In the genomic region with DNA sequence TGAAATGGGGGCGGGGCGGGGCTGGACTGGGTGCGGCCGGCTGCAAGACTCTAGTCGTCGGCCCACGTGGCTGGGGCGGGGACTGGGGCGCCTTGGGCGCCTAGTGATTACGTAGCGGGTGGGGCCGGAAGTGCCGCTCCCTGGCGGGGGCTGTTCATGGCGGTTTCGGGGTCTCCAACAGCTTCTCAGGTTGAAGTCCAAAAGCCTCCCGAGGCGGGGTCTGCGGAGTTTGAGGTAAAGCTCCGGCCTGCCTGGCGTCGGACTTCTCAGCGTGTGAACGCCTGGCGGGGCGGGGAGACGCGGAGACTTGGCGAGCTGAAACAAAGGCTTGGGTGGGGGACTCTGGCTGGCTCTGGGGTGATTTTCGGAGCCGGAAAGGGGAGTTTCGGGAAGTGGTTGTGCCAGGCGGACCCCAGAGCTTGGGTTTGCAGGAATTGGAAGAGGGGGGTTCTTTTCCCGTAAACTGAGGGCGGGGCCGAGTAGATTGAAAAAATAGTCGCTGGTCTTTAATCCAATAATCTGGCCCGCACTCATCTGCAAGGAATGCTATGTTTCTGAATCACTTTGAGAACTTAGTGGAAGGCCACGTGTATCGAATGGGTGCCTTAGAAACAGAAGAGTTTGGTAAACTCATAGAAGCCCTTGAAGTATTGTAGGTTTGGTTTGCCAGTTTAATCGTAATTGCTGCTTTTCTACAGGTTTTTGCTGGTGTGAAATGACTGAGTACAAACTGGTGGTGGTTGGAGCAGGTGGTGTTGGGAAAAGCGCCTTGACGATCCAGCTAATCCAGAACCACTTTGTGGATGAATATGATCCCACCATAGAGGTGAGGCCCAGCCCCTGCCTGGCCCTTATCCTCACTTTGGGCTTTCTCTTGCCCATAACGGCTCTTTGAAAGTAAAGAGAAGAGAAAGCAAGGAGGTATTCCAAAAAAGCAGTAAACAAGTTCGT, we compare ENCODE assay signal across 8 mouse cellular contexts. TPM values are rescaled to one million over a fixed set of nuclear protein-coding genes. Genes with fewer than 3 reads are reported as not detected.
DNase-seq lines count a peak whose midpoint lies in the region; ATAC-seq and TF ChIP-seq lines count a peak whose summit lies in the region.

A gene (plus strand): TSS at position 79 of the 951 bp plus-strand sequence.

- H3K4me3 ChIP-seq in G1E (ENCODE audit: low read depth, low read length), result peak within 1 kb of the TSS; percentile 77
- peak within 1 kb of the TSS; percentile 78 for H3K4me3 ChIP-seq in forebrain, postnatal 0 days (ENCODE audit: low read depth, low read length)
- peak within 1 kb of the TSS; percentile 66 for H3K4me3 ChIP-seq in lung, embryonic 15.5 days

- no peak for TF ChIP-seq CTCF in G1E (IDR thresholded peaks at IDR 0.05; ENCODE audit: low read depth, low read length)
- no peak for TF ChIP-seq CTCF in forebrain, postnatal 0 days (IDR thresholded peaks at IDR 0.05; ENCODE audit: low read depth)

- no peaks in the 10 kb centered on the region for H3K9me3 ChIP-seq in G1E (replicated peaks)
- no peaks in the 10 kb centered on the region for H3K9me3 ChIP-seq in forebrain, postnatal 0 days (ENCODE audit: low read length)
- no peaks in the 10 kb centered on the region for H3K9me3 ChIP-seq in lung, embryonic 15.5 days

- peak; percentile 83 for DNase-seq in G1E (ENCODE audit: low spot score)
- DNase-seq in cerebellum, adult 18-20 months, result peak; percentile 83 to 86
- peak; percentile 97 for DNase-seq in forebrain, postnatal 0 days
- peak; percentile 97 for DNase-seq in heart, postnatal 4 days
- DNase-seq in layer of hippocampus, adult 8-10 months (ENCODE audit: low spot score in 2 of 2), result peak; percentile 87 to 89
- DNase-seq in ovary, adult 18-20 months (ENCODE audit: low spot score), result peak; percentile 88
- peak; percentile 93 for DNase-seq in thymus, postnatal 0 days (ENCODE audit: low spot score)

- peaks cover 12% of the 10 kb centered on the region for H3K4me1 ChIP-seq in G1E (ENCODE audit: insufficient read depth, low read depth, low read length)
- peaks cover 7% of the 10 kb centered on the region; the same call in 1 of the 2 replicates for H3K4me1 ChIP-seq in forebrain, postnatal 0 days (ENCODE audit: insufficient read depth)
- peaks cover 10% of the 10 kb centered on the region; the same call in 1 of the 2 replicates for H3K4me1 ChIP-seq in lung, embryonic 15.5 days

- peak within 1 kb of the TSS; percentile 81 for H3K9ac ChIP-seq in forebrain, postnatal 0 days
- H3K9ac ChIP-seq in lung, embryonic 15.5 days, result peak within 1 kb of the TSS; percentile 76

- no peaks in the 10 kb centered on the region for H3K27me3 ChIP-seq in G1E (ENCODE audit: insufficient read depth, low read length)
- H3K27me3 ChIP-seq in forebrain, postnatal 0 days (ENCODE audit: insufficient read depth, low read length), result no peaks in the 10 kb centered on the region
- no peaks in the 10 kb centered on the region for H3K27me3 ChIP-seq in lung, embryonic 15.5 days

- 4% methylated on average over 46 of the region's 46 CpGs for WGBS in forebrain, postnatal 0 days
- WGBS in lung, embryonic 15.5 days, result 1% methylated on average over 46 of the region's 46 CpGs

- H3K4me2 ChIP-seq in forebrain, postnatal 0 days (ENCODE audit: low read depth), result peak within 1 kb of the TSS; percentile 67
- peak within 1 kb of the TSS; percentile 72 for H3K4me2 ChIP-seq in lung, embryonic 15.5 days

- ATAC-seq in G1E (ENCODE audit: extremely low read depth, insufficient number of reproducible peaks, low FRiP score, poor library complexity, severe bottlenecking), result peak; percentile 85
- peak; percentile 99 for ATAC-seq in forebrain, postnatal 0 days
- ATAC-seq in lung, embryonic 15.5 days (ENCODE audit: borderline replicate concordance, extremely low read depth, low FRiP score, low TSS enrichment), result peak; percentile 98

- peak within 1 kb of the TSS; percentile 96 for H3K27ac ChIP-seq in forebrain, postnatal 0 days (ENCODE audit: low read depth, low read length)
- peak within 1 kb of the TSS; percentile 96 for H3K27ac ChIP-seq in lung, embryonic 15.5 days

- H3K36me3 ChIP-seq in G1E (replicated peaks), result peaks cover 72% of the 10 kb centered on the region
- H3K36me3 ChIP-seq in forebrain, postnatal 0 days (ENCODE audit: insufficient read depth), result peaks cover 54% of the 10 kb centered on the region
- peaks cover 65% of the 10 kb centered on the region for H3K36me3 ChIP-seq in lung, embryonic 15.5 days

RNA-seq across cellular contexts. Expression of the gene that starts here (rescaled TPM):
- total RNA-seq in G1E (2014; fragmentation: Nextera tagmentation) (109 and 132 TPM in 2 replicates), G1E (2017) (131 and 146 TPM in 2 replicates)
- polyA plus RNA-seq in G1E (2012), result 5.9 and 6.3 TPM in 2 replicates
- total RNA-seq in forebrain, postnatal 0 days (2014; rRNA removed), result 71.8 and 78.2 TPM in 2 replicates
- 74.2 and 81.9 TPM in 2 replicates for polyA plus RNA-seq in forebrain, postnatal 0 days (2015; fragmentation: Nextera tagmentation; extraction: Ambion mirVana)
- total RNA-seq in heart, postnatal 4 days (2021), result 100 to 1,000 TPM; 120 to 122 TPM
- total RNA-seq in layer of hippocampus, adult 8-10 months (2022), result 10 to 100 TPM; 61.6 to 82.7 (median 65.9) TPM
- polyA plus RNA-seq in lung, embryonic 15.5 days (2015; fragmentation: Nextera tagmentation; extraction: Ambion mirVana), result 92.7 and 96.9 TPM in 2 replicates
- 80.7 and 88.1 TPM in 2 replicates for polyA plus RNA-seq in thymus, postnatal 0 days (2015; fragmentation: Nextera tagmentation; extraction: Ambion mirVana)

Comparison
In these comparisons a context has a peak if more than half of its experiments do, and no peak if none do; other contexts are left out.
1. Peak in every context shown above with its lines: DNase-seq, ATAC-seq, H3K4me3 ChIP-seq and H3K27ac ChIP-seq.
2. RNA of the gene that starts here (polyA plus RNA-seq): 92.7 to 96.9 TPM in lung, embryonic 15.5 days, 74.2 to 81.9 TPM in forebrain, postnatal 0 days and 80.7 to 88.1 TPM in thymus, postnatal 0 days; 5.9 to 6.3 TPM in G1E; every median in the first group is over 10 times any median in the second.